Mouse (Mus musculus) mature B cell (primary cell): ENCODE measurements around the gene Atp5e.

ENCODE experiments used
- in situ Hi-C: fragments of 300-500 bp; cut with MboI; formaldehyde crosslinking; loops from 2 replicates; pipeline ENCODE4 v1.14.3; 2019

Atp5e gene

DNA sequence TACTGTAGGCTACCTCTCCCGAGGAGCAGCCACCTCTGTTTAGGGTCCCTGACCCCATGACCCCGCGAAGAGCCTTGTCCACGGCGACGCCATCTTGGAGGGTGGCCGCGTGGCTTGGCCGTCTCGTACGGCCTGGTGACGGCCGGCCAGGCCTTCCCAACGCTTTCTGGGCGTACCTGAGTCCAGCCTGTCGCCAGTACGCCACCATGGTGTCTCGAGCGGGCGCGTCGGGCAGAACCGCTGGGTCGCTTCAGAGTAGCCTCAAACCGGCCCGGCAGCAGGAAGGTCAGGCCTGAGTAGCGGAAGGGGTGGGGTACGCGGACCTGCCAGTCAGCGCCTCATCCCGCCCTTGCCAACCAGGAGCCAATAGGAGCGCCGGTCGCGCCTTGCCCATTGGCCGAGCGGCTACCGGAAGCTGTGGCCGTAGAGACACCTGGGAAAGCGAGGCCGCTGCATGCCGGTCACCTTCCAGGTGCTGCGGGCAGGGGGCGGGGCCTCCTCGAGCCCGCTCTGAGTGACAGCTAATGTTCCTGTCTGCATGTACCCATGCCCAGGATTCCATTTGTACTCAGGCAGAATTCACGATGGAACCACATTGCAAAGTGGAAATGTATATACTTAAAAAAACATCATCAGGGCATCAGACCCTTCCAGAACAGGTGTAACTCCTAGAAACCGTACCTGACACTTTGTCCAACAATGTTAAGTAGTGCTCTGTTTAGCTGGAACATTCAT is at the start of gene Atp5e:
Atp5e (minus strand) TSS at position 317 of the 735 bp plus-strand sequence.
- in situ Hi-C loops: loop anchor here (25.0 kb wide), 1 partner anchor 127 kb away; the partner anchor contains the start of gene Gm20721

DNA sequence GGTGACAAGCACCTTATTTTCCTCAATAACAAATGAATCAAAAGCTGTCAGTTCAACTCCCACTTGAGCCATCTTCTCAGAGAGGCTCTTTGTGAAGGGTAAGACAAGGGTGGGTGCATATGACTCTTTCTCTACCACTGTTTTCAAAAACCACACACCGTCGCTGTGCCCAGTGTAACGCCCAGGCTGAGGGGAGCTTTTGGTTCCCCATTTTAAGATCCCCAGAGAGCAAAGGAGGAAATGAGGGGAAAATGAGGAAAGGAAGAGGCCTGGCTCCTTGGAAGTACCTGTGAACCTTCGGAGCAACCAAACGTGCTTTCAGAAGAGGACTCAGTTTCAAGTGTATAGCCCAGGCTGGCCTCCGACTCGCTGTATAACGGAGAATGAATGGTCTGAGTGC is 45.9 kb upstream of the Atp5e start:
- in situ Hi-C loops: no loop called here

DNA sequence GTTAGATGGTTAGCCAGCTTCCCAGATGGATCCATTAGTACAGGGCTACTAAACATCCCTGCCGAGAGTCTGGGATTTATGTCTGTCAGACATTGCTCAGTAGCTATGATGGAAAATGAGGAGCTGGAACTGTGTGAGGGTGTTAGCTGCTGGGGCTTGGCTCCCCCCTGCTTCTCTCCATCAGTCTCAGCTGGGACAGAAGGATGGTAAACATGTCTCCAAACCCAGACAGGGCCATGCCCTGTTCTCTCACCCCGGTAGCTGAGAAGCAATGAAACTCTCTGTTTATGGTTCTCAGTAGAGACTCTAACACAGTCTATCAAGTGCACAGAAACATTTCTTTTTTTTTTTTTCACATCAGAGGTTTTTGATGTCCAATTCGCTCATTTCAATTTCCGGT is 44.1 kb upstream of the Atp5e start:
- in situ Hi-C loops: no loop called here

DNA sequence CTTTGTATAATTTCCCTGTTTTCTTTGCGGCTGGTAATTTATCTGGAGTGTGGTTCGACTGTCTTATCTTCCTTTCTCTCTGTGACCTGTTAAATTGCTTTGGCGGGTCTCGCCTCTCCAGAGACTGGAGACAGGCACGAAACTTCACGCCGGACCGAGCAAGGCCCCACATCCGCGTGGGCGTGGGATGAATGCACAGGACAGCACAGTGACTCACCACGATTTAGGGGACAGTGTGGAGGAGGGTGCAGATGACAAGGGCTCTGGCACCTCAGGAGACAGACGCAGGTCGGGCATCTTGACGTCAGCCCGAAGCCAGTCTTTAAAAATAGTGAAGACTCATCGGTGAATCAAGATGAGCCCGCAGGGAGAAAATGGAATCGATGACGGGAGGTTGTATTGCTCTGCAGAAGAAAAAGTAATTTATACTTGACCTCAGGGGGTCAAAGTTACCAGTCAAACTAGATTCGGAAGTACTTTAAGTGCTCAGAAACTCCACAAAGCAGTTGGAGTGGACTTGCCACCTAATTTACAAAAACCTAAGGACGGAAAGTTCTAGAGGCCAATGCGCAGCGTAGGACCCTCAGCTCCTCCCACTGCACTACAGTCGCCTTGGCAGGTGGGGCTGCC is 39.0 kb upstream of the Atp5e start:
- in situ Hi-C loops: no loop called here

DNA sequence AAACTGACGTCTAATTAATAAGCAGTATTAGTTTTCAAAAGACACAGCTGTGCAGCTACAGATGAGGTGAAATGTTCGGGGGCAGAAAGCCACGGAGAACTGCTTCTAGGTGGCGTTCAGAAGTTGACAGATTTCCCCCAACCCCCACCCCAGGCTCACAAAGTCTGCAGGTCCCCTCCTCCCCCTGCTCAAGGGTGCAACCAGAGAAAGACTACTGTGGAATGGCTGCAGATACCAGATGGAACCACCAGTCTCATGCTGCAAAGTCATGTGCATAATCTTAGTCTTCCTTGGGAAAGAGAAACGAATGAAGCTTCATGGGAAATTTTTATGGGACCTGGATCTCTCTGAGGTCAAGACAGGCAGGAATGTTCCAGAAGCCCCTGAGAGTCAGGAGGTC is 38.4 kb upstream of the Atp5e start:
- in situ Hi-C loops: no loop called here

DNA sequence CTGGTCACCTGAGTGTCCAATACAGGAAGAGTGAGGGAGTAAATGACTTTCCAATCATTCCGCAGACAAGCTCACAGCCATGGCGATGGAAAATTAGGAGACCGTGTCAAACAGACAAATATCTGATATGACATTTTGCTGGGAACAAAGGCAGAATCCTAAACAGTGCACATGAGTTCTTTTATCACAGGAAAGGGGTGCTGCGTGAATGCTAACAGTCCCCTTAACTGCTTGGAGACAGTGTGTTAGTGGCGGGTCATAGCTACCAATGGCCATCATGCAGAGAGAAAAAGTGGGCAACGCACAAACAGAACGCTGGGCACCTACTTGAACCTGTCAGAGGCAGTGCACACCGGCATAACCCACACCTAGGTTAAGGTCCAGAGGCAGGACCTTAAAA is 37.6 kb upstream of the Atp5e start:
- in situ Hi-C loops: no loop called here

DNA sequence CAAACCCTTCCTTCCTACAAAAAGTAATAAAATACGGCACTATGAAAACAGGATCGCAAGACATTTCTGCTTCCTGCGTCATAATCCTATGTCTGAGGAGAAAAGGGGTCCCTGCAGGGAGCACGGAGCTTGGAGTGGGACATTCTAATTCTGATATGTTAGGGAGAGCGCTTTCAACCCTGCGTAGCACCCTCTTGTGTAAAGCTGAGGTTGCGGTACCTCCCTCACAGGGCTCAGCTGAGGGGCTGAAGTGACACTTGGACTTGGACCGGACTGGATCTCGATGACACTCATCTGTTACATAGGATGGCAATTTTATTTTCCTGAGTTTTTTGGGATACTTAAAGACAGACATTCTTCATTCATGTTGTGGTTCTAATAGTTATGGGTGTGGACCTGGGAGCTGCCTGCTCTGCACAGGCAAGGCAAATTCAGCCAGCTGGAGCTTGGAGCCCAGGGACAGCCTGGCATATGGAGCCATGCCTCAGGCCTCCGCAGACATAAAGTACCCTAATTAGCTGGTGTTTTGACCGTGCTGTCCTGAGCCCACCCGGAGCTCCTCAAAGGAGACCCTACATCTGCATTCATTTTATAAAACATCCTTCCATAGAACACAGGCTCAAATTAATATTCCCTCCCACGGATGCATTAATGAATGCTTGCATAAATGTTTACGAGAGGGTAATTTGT is 37.1 kb upstream of the Atp5e start:
- in situ Hi-C loops: no loop called here

- in situ Hi-C loops: loop anchor here (10.0 kb wide), 1 partner anchor 162 kb away; no protein-coding TSS in a partner anchor
These were observed 29.0 kb upstream of the Atp5e start for GRCm38 (mm10) chr2:174492858-174493257.

- in situ Hi-C loops: no loop called here
These were observed 23.1 kb upstream of the Atp5e start for GRCm38 (mm10) chr2:174487005-174487404.

DNA sequence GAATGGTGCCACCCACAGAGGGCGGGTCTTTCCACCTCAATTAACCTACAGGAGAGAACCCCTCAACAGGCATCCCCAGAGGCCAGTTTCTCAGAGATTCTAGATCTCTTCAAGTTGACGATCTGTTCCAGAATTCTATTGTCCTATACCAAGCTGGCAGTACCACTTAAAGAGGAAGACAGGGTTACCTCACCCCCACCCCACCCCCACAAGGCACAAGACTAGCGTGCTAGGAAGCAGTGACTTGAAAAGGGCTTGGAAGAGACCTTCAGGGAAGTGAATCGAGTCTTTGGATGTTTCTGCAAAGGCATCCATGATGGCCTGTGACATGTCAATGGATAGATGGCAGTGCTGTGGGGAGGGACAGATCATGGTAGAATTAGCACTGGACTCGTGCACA is 14.8 kb upstream of the Atp5e start:
- in situ Hi-C loops: no loop called here

DNA sequence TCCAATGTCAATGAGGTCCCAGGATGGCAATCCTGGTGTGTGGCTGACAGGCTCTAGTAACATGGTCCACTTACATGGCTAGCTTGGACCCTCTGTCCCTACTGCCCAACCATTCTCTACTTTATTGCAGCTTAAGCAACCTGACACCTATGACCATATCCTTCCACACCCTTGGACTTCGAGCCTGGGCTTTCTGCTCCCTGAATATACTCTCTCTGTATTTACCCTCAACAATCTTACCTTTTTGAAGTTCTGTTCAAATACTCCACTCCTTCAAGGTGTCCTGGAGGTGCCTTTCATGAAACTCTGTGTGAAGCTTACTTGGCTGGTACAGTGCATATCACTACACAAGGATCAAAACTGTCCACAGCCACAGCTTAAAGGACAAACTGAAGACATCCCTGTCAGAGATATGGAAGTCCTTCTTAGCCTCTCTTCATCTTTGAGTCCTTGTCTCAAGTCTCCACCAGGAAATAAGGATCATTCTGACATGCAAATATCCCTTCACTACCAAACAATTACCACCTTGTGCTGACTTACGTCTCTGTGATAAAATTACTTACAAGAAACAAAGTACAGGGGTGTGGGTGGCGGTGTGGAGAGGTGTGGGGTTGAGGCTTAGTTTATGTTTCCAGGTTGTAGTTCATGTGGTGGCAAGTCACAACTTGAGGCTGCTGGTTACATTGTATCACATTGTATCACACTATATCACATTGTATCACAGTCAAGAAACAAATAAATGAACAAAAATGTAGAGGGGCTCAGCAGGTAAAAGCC is 13.8 kb upstream of the Atp5e start:
- in situ Hi-C loops: no loop called here

DNA sequence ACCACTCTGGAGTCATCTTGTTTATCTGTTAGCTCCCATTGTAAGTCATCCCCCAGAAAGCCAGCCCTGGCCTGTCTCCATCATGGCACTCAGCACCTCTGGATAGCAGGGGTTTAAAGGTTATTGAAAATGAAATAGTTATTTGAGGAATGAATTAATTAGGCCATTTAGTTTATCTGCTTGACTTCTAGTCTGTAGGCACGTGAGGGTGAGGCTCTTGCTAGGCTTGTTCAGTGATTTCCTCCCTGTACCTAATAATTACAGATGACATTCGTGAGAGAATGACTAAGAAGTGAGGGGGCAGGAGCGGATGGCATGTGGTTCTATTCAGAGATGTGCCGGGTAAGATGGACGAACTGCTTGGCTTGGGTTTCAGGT is 9.6 kb upstream of the Atp5e start:
- in situ Hi-C loops: loop anchor here (25.0 kb wide), 1 partner anchor 136 kb away; the partner anchor contains the start of gene Gm20721

- in situ Hi-C loops: loop anchor here (25.0 kb wide), 1 partner anchor 136 kb away; the partner anchor contains the start of gene Gm20721
These were observed 9.1 kb upstream of the Atp5e start, which contains the start of gene Prelid3b for GRCm38 (mm10) chr2:174472818-174473549. Gene Prelid3b (minus strand): TSS chr2:174473081.

GRCm38 (mm10) chr2:174472407-174472806 is 8.5 kb upstream of the Atp5e start:
- in situ Hi-C loops: loop anchor here (25.0 kb wide), 1 partner anchor 135 kb away; the partner anchor contains the start of gene Gm20721

DNA sequence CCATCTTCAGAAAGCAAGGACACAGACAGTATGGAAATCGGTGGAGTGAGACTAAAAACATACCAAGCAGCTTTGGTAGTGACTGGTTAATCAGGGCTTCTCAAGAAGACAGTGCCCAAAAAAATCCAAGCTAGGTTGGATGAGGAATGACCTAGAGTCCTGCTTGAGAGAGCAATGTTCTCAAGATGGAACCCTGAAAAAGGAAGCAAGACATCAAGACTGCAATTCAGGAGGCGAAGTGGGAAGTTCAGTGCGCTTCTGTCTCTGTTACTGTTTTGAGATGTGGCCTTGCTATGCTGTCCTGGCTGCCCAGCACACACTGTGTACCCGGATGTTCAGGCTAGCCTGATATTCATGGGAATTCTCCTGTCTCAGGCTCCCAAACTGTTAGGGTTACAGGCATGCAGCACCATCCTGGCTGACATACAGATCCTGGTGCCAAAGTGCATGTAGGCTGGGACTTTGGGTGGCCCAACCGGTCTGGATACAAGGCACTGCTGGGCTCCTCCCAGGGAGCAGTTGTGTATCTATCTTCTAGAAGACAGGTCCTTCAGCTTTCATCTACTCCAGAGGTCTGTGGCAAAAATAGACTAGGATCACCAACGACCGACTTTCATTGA is 7.0 kb upstream of the Atp5e start:
- in situ Hi-C loops: loop anchor here (25.0 kb wide), 1 partner anchor 134 kb away; the partner anchor contains the start of gene Gm20721

DNA sequence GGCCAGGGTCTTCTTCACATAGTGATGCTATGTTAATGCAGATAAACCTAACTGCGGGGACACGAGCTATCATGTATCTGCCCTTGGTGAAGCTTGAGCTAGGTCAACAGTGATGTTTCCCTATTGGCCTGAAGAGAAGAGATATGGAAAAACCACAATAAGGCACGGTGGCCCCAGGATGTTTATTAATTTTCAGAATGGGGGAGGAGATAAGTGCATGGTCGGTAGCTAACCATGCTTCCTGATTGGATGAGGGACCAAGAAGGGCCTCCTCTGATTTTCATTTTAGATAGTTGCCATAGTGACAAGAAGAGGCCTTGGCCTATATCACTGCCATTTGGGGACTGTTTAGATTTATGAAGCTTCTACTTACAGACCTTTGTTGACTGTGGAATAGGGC is 6.4 kb upstream of the Atp5e start:
- in situ Hi-C loops: loop anchor here (25.0 kb wide), 1 partner anchor 133 kb away; the partner anchor contains the start of gene Gm20721

- in situ Hi-C loops: loop anchor here (25.0 kb wide), 1 partner anchor 126 kb away; the partner anchor contains the start of gene Gm20721
These were observed 535 bp downstream of the Atp5e start for GRCm38 (mm10) chr2:174463370-174463769.

DNA sequence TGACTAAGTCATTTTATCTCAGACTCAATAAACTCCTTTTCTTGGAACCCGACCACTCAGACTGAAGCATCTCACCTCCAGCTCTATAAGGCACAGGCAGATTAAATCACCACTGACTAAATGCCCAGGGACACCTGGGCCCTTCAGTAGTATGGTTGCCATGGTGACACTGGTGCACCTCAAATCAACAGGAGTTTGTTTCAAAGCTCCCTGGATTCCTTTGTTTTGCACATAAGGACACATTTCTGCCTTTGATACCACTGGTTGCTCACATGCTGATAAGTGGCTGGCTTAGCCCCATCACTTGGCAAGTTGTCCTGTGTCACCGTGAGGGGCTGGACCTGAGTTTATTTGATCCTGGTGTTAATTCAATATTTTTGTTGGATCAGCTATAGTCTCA is 4.5 kb downstream of the Atp5e start:
- in situ Hi-C loops: loop anchor here (25.0 kb wide), 1 partner anchor 122 kb away; the partner anchor contains the start of gene Gm20721

- in situ Hi-C loops: loop anchor here (25.0 kb wide), 1 partner anchor 116 kb away; the partner anchor contains the start of gene Gm20721
These were observed 10.2 kb downstream of the Atp5e start for GRCm38 (mm10) chr2:174453681-174454080.

- in situ Hi-C loops: loop anchor here (25.0 kb wide), 1 partner anchor 113 kb away; the partner anchor contains the start of gene Gm20721
These were observed 13.6 kb downstream of the Atp5e start, which contains the start of gene Tubb1 for GRCm38 (mm10) chr2:174450353-174450752. Gene Tubb1 (plus strand): TSS chr2:174450695.
